Mouse (Mus musculus) midbrain, embryonic 10.5 days (tissue): ENCODE measurements around the gene Mapk6. TPM values are rescaled to one million over a fixed set of nuclear protein-coding genes. Genes with fewer than 3 reads are reported as not detected.

Experiments used
- DNase-seq: peaks from one replicate; pipeline ENCODE4 v3.0.0-alpha.2; 2017; ENCODE audit warnings: low spot score
- H3K27ac ChIP-seq: fragments of 300-500 bp; sonication (generic); replicated peaks from 2 replicates; pipeline ENCODE4 v1.5.1; 2016; ENCODE audit warnings: mild to moderate bottlenecking
- H3K27me3 ChIP-seq: fragments of 300-500 bp; sonication (generic); 2 replicates; pipeline ENCODE4 v1.6.1; 2016; ENCODE audit warnings: low read depth, mild to moderate bottlenecking; ENCODE audit not compliant: poor library complexity, severe bottlenecking
- H3K36me3 ChIP-seq: fragments of 300-500 bp; sonication (generic); 2 replicates; pipeline ENCODE4 v1.6.1; 2016; ENCODE audit warnings: mild to moderate bottlenecking, moderate library complexity
- H3K4me1 ChIP-seq: fragments of 300-500 bp; sonication (generic); 2 replicates; pipeline ENCODE4 v1.6.1; 2016
- H3K4me3 ChIP-seq: fragments of 300-500 bp; sonication (generic); 2 replicates; pipeline ENCODE4 v1.5.1; 2016; ENCODE audit warnings: mild to moderate bottlenecking, moderate library complexity
- H3K9me3 ChIP-seq: fragments of 300-500 bp; sonication (generic); replicated peaks from 2 replicates; pipeline ENCODE4 v1.6.1; 2016; ENCODE audit warnings: mild to moderate bottlenecking
- WGBS: fragments of 180-500 bp; shearing (Covaris S2); methylation state at CpG from one replicate; pipeline ENCODE4 v1.1.7; 2016; 5-methylcytosine and 5-hydroxymethylcytosine counted together
- polyA plus RNA-seq: library from polyadenylated mRNA; unstranded; fragments of >200 nt; fragmentation: Nextera tagmentation; extraction: Ambion mirVana; gene quantifications from 2 replicates; pipeline ENCODE4 v1.2.1, GENCODE M21; 2016

The Mapk6 gene
- polyA plus RNA-seq, 1 experiment from 2014 or later: 138 TPM

- no peaks in the 10 kb centered on the region; the same call in 1 of the 2 replicates for H3K27me3 ChIP-seq
- no peaks in the 10 kb centered on the region for H3K9me3 ChIP-seq
- WGBS: 82% methylated on average over 5 of the region's 5 CpGs
- H3K4me1 ChIP-seq: peaks cover 28% of the 10 kb centered on the region
- H3K27ac ChIP-seq: no peak overlapping the region
- no peaks in the 10 kb centered on the region for H3K36me3 ChIP-seq
- H3K4me3 ChIP-seq: no peak overlapping the region
- DNase-seq: no peak
Measured at GRCm38 (mm10) chr9:75413206-75413605, 3.4 kb upstream of the Mapk6 start.

GRCm38 (mm10) chr9:75411584-75411983 lies 1.8 kb upstream of the Mapk6 start:
- no peak for DNase-seq
- H3K27ac ChIP-seq: no peak overlapping the region
- no peak overlapping the region for H3K4me3 ChIP-seq
- peaks cover 45% of the 10 kb centered on the region for H3K4me1 ChIP-seq
- WGBS: 86% methylated on average over 9 of the region's 9 CpGs
- no peaks in the 10 kb centered on the region for H3K36me3 ChIP-seq
- H3K9me3 ChIP-seq: no peaks in the 10 kb centered on the region
- H3K27me3 ChIP-seq: no peaks in the 10 kb centered on the region; the same call in 1 of the 2 replicates

- DNase-seq: no peak
- peak overlapping the region; percentile 92; the same call in 1 of the 2 replicates for H3K4me3 ChIP-seq
- WGBS: 68% methylated on average over 6 of the region's 6 CpGs
- peaks cover 5% of the 10 kb centered on the region; the same call in 1 of the 2 replicates for H3K36me3 ChIP-seq
- H3K27me3 ChIP-seq: no peaks in the 10 kb centered on the region; the same call in 1 of the 2 replicates
- peaks cover 49% of the 10 kb centered on the region for H3K4me1 ChIP-seq
- peak overlapping the region; percentile 100 for H3K27ac ChIP-seq
- H3K9me3 ChIP-seq: no peaks in the 10 kb centered on the region
Measured at GRCm38 (mm10) chr9:75410868-75411487, 1.2 kb upstream of the Mapk6 start.

GRCm38 (mm10) chr9:75409031-75409851 lies 564 bp downstream of the Mapk6 start:
- Histone ChIP-seq H3K9me3 (no peaks in the 10 kb centered on the region), H3K4me1 (peaks cover 62% of the 10 kb centered on the region), H3K27me3 (no peaks in the 10 kb centered on the region; the same call in 1 of the 2 replicates), H3K27ac (peak overlapping the region; percentile 100), H3K4me3 (peak overlapping the region; percentile 92), H3K36me3 (peaks cover 7% of the 10 kb centered on the region; the same call in 1 of the 2 replicates)
- DNase-seq: peak; percentile 78
- WGBS: under 1% methylated on average over 84 of the region's 90 CpGs

- DNase-seq: no peak
- Histone ChIP-seq H3K4me1 (peaks cover 67% of the 10 kb centered on the region), H3K36me3 (peaks cover 7% of the 10 kb centered on the region; the same call in 1 of the 2 replicates), H3K4me3 (peak overlapping the region; percentile 92), H3K27ac (peak overlapping the region; percentile 100), H3K27me3 (no peaks in the 10 kb centered on the region; the same call in 1 of the 2 replicates), H3K9me3 (no peaks in the 10 kb centered on the region)
- 7% methylated on average over 11 of the region's 11 CpGs for WGBS
Measured at GRCm38 (mm10) chr9:75408204-75408826, 1.5 kb downstream of the Mapk6 start.

- H3K4me3 ChIP-seq: peak overlapping the region; percentile 92
- H3K4me1 ChIP-seq: peaks cover 69% of the 10 kb centered on the region
- H3K27ac ChIP-seq: peak overlapping the region; percentile 49
- DNase-seq: peak; percentile 21
- WGBS: 24% methylated on average over 10 of the region's 10 CpGs
- no peaks in the 10 kb centered on the region for H3K9me3 ChIP-seq
- peaks cover 7% of the 10 kb centered on the region; the same call in 1 of the 2 replicates for H3K36me3 ChIP-seq
- H3K27me3 ChIP-seq: no peaks in the 10 kb centered on the region; the same call in 1 of the 2 replicates
Measured at GRCm38 (mm10) chr9:75407803-75408202, 2.0 kb downstream of the Mapk6 start.

GRCm38 (mm10) chr9:75406121-75406520 lies 3.7 kb downstream of the Mapk6 start:
- WGBS: 95% methylated on average over 2 of the region's 2 CpGs
- Histone ChIP-seq H3K4me1 (peaks cover 75% of the 10 kb centered on the region), H3K36me3 (peaks cover 7% of the 10 kb centered on the region; the same call in 1 of the 2 replicates), H3K27me3 (no peaks in the 10 kb centered on the region; the same call in 1 of the 2 replicates), H3K9me3 (no peaks in the 10 kb centered on the region), H3K27ac (no peak overlapping the region), H3K4me3 (no peak overlapping the region)
- no peak for DNase-seq

GRCm38 (mm10) chr9:75403520-75403919 lies 6.3 kb downstream of the Mapk6 start:
- H3K27me3 ChIP-seq: no peaks in the 10 kb centered on the region
- no peak overlapping the region for H3K27ac ChIP-seq
- no peak for DNase-seq
- H3K9me3 ChIP-seq: no peaks in the 10 kb centered on the region
- peaks cover 18% of the 10 kb centered on the region for H3K36me3 ChIP-seq
- 84% methylated on average over 3 of the region's 3 CpGs for WGBS
- H3K4me1 ChIP-seq: peaks cover 59% of the 10 kb centered on the region
- no peak overlapping the region for H3K4me3 ChIP-seq

- Histone ChIP-seq H3K9me3 (no peaks in the 10 kb centered on the region), H3K27me3 (no peaks in the 10 kb centered on the region), H3K4me3 (no peak overlapping the region), H3K27ac (no peak overlapping the region), H3K36me3 (peaks cover 35% of the 10 kb centered on the region), H3K4me1 (peaks cover 47% of the 10 kb centered on the region)
- DNase-seq: no peak
- 87% methylated on average over 20 of the region's 20 CpGs for WGBS
Measured at GRCm38 (mm10) chr9:75401593-75402504, 8.0 kb downstream of the Mapk6 start.

GRCm38 (mm10) chr9:75400639-75401038 lies 9.2 kb downstream of the Mapk6 start:
- H3K4me1 ChIP-seq: peaks cover 39% of the 10 kb centered on the region
- WGBS: 91% methylated on average over 5 of the region's 5 CpGs
- no peak overlapping the region for H3K4me3 ChIP-seq
- no peak for DNase-seq
- H3K27me3 ChIP-seq: no peaks in the 10 kb centered on the region
- H3K27ac ChIP-seq: no peak overlapping the region
- H3K9me3 ChIP-seq: no peaks in the 10 kb centered on the region
- H3K36me3 ChIP-seq: peaks cover 41% of the 10 kb centered on the region

GRCm38 (mm10) chr9:75399069-75399468 lies 10.7 kb downstream of the Mapk6 start:
- H3K9me3 ChIP-seq: no peaks in the 10 kb centered on the region
- H3K27ac ChIP-seq: no peak overlapping the region
- DNase-seq: no peak
- peaks cover 56% of the 10 kb centered on the region for H3K36me3 ChIP-seq
- H3K4me3 ChIP-seq: no peak overlapping the region
- WGBS: 91% methylated on average over 4 of the region's 4 CpGs
- H3K27me3 ChIP-seq: no peaks in the 10 kb centered on the region
- H3K4me1 ChIP-seq: peaks cover 25% of the 10 kb centered on the region

GRCm38 (mm10) chr9:75395971-75396370 lies 13.8 kb downstream of the Mapk6 start:
- H3K27me3 ChIP-seq: no peaks in the 10 kb centered on the region
- H3K27ac ChIP-seq: no peak overlapping the region
- H3K9me3 ChIP-seq: no peaks in the 10 kb centered on the region
- peaks cover 6% of the 10 kb centered on the region; the same call in 1 of the 2 replicates for H3K4me1 ChIP-seq
- no peak overlapping the region for H3K4me3 ChIP-seq
- peaks cover 87% of the 10 kb centered on the region for H3K36me3 ChIP-seq
- 96% methylated on average over 6 of the region's 6 CpGs for WGBS
- no peak for DNase-seq
